Mouse (Mus musculus): Measurements from ENCODE around the gene Gm21988.

DNA sequence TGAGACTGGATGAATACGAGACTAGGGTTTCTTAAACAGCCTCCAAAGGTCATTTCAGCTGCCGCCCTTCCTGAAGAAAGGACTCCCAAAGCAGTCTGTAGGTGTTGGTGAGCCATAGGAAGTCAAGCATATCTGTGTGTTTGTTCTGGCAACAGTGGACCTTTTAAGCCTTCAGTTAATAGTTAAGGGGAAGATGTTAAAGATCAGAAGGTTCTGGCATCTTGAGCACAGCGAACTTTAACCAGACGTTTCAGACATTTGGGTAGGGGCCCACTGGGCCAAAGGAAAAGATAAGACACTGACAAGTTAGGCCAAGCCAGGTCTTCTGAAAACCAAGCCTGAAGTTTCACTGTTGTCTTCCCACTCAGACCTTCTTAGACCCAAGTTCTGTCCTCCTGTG lies 21.6 kb downstream of the Gm21988 start:
- TF ChIP-seq CTCF (IDR thresholded peaks at IDR 0.05; ENCODE audit: low read depth, low read length): no peak
- no peak for TF ChIP-seq POLR2A (IDR thresholded peaks at IDR 0.05; ENCODE audit: borderline replicate concordance, low read depth, low read length)

Data from bone marrow macrophage, adult 2 months (primary cell).